Mouse (Mus musculus) limb, embryonic 14.5 days (tissue): Measurements from ENCODE around the gene Tango2. TPM values are rescaled to one million over a fixed set of nuclear protein-coding genes. Genes with fewer than 3 reads are reported as not detected.
A peak's percentile ranks its signal among the peaks of the same experiment; 100 is the strongest.

ENCODE experiments used
- ATAC-seq: fragments of 200-750 bp; cut with Nextera tagmentation; 2 replicates; pipeline ENCODE4 v1.8.0; 2017; ENCODE audit warnings: low read depth, moderate number of reproducible peaks, moderate TSS enrichment; ENCODE audit not compliant: low FRiP score
- DNase-seq: peaks from one replicate; pipeline ENCODE4 v3.0.0-alpha.2; 2015; ENCODE audit warnings: low spot score
- H3K27ac ChIP-seq: fragments of 300-500 bp; sonication (generic); replicated peaks from 2 replicates; pipeline ENCODE4 v1.5.1; 2014; ENCODE audit warnings: low read depth, mild to moderate bottlenecking, low read length, moderate library complexity, mixed read lengths
- H3K27me3 ChIP-seq: fragments of 300-500 bp; sonication (generic); 2 replicates; pipeline ENCODE4 v1.6.1; 2014; ENCODE audit warnings: low read length, mixed read lengths; ENCODE audit not compliant: control insufficient read depth, insufficient read depth
- H3K36me3 ChIP-seq: fragments of 300-500 bp; sonication (generic); 2 replicates; pipeline ENCODE4 v1.6.1; 2014; ENCODE audit warnings: mild to moderate bottlenecking, low read length, moderate library complexity, mixed read lengths; ENCODE audit not compliant: control insufficient read depth, insufficient read depth
- H3K4me1 ChIP-seq: fragments of 300-500 bp; sonication (generic); 2 replicates; pipeline ENCODE4 v1.6.1; 2014; ENCODE audit warnings: antibody characterized with exemption, low read length, mixed read lengths; ENCODE audit not compliant: control insufficient read depth, insufficient read depth
- H3K4me2 ChIP-seq: fragments of 300-500 bp; sonication (generic); replicated peaks from 2 replicates; pipeline ENCODE4 v1.6.1; 2014; ENCODE audit warnings: low read depth, mild to moderate bottlenecking, low read length, moderate library complexity; ENCODE audit not compliant: severe bottlenecking
- H3K4me3 ChIP-seq: fragments of 300-500 bp; sonication (generic); replicated peaks from 2 replicates; pipeline ENCODE4 v1.5.1; 2014; ENCODE audit warnings: low read length
- H3K9ac ChIP-seq: fragments of 300-500 bp; sonication (generic); 2 replicates; pipeline ENCODE4 v1.6.1; 2014; ENCODE audit warnings: mild to moderate bottlenecking, low read depth, low read length, moderate library complexity; ENCODE audit not compliant: severe bottlenecking
- H3K9me3 ChIP-seq: fragments of 300-500 bp; sonication (generic); 2 replicates; pipeline ENCODE4 v1.6.1; 2016; ENCODE audit warnings: low read length; ENCODE audit not compliant: control insufficient read depth
- POLR2A ChIP-seq: fragments of 200-500 bp; IDR thresholded peaks from 2 replicates; pipeline ENCODE4 v1.8.0; 2012; ENCODE audit warnings: inconsistent platforms, mild to moderate bottlenecking, moderate library complexity, borderline replicate concordance; ENCODE audit not compliant: insufficient read depth, insufficient read length; ENCODE audit errors: extremely low read depth
- WGBS: fragments of 180-500 bp; shearing (Covaris S2); extraction: QIAGEN DNeasy Blood & Tissue Kit; methylation state at CpG from one replicate; pipeline ENCODE4 v1.1.7; 2014; 5-methylcytosine and 5-hydroxymethylcytosine counted together
- microRNA counts: library from miRNA; unstranded; fragments of <30 nt; microRNA quantifications from one replicate; lab custom pipeline; 2016
- microRNA-seq: library from miRNA; unstranded; fragments of <30 nt; microRNA quantifications from one replicate; pipeline ENCODE4, GENCODE M21; 2016
- polyA plus RNA-seq, 2 experiments: library from polyadenylated mRNA; depleted of rRNA in 1 of 2; stranded (reverse) in 1 of 2; unstranded in 1 of 2; fragments of >200 nt; fragmentation: Nextera tagmentation in 1 of 2; extraction: Ambion mirVana in 1 of 2; gene quantifications; 2 replicates each; pipeline versions ENCODE4 v1.2.1 to v1.2.3; 2012 to 2014

Gene Tango2
- polyA plus RNA-seq, 2 experiments, result 24.0 to 25.2 TPM

DNA sequence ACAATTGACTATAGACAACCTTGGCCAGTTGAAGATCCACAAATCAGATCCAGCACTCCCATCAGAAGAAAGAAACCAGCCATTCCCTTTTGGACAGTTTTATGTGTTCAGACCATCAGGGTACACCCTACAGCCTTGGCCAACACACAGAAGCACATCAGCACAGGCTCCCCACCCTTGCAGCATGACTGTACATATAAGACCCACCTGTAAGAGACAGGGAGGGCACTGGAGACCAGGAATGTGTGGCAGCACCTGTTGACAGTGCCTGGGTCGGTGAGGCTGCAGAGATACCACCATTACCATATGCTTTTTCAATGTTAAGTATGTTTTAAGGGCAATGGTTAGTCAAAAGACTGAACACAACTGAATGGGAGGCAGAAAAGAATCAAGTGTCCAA, 94.0 kb downstream of the Tango2 start:
- Histone ChIP-seq H3K4me3 (no peak overlapping the region), H3K27me3 (no peaks in the 10 kb centered on the region), H3K36me3 (peaks cover 80% of the 10 kb centered on the region), H3K4me2 (no peak overlapping the region), H3K4me1 (peaks cover 16% of the 10 kb centered on the region; the same call in 1 of the 2 replicates), H3K9ac (no peak overlapping the region), H3K27ac (no peak overlapping the region), H3K9me3 (no peaks in the 10 kb centered on the region)
- no peak for TF ChIP-seq POLR2A
- DNase-seq (no peak), ATAC-seq (no peak)
- WGBS, result 82% methylated on average over 1 of the region's 1 CpGs

DNA sequence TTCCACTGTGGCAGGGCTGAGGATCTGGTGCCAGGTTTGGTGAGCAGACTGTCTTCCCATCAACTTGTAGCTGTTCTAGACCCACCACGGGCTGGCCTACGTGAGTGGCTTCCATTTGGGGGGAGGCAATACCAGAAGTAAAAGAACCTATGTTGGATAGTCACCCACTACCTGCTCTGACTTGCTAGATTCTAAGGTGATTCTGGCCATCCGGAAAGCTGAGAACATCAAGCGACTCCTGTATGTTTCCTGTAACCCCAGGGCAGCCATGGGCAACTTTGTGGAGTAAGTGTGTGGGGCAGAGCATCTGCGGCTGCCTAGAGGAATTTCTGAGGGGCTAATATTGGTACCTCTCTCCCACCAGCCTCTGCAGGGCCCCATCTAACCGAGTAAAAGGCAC, 95.2 kb downstream of the Tango2 start:
- H3K27ac ChIP-seq, result no peak overlapping the region
- H3K27me3 ChIP-seq, result no peaks in the 10 kb centered on the region
- no peak for DNase-seq
- no peak overlapping the region for H3K4me2 ChIP-seq
- no peak for TF ChIP-seq POLR2A
- H3K36me3 ChIP-seq, result peaks cover 70% of the 10 kb centered on the region
- peaks cover 16% of the 10 kb centered on the region; the same call in 1 of the 2 replicates for H3K4me1 ChIP-seq
- H3K9ac ChIP-seq, result no peak overlapping the region
- H3K9me3 ChIP-seq, result no peaks in the 10 kb centered on the region
- WGBS, result 82% methylated on average over 6 of the region's 6 CpGs
- H3K4me3 ChIP-seq, result no peak overlapping the region
- ATAC-seq, result no peak

DNA sequence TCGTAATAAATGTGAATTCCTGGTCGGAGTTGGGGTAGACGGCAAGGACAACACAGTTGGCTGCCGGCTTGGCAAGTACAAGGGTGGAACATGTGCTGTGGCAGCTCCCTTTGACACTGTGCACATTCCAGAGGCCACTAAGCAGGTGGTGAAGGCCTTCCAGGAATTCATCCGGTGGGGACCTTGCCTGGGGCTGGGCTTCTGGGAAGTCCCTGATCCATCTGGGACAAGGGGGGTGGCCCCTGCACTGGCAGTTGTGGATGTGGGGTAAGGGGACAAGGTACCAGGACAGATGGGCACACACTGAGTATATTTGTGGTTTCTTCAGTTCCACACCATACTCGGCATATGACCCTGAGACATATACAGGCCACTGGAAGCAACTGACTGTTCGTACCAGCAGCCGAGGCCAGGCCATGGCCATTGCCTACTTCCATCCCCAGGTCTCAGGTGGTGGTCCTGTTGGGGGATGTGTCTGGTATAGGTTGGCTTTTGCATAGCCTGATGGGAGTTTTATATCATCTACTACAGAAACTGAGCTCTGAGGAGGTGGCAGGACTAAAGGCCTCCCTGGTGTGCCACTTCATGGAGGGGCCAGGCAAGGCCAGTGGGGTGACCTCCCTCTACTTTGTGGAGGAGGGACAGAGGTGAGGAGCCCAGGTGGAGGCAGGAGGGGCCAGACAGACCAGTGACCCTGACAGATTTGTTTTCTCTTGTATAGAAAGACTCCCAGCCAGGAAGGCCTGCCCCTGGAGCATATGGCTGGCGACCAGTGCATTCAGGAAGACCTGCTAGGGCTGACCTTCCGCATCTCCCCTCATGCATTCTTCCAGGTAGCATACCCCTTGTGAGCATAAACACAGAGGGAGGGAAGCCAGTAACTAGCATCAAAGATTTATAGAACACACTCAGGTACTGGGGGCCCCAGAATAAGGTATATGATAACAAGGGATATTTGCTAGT, 96.8 kb downstream of the Tango2 start:
- WGBS, result 66% methylated on average over 10 of the region's 10 CpGs

More for the DNA sequence above, 96.8 kb downstream of the Tango2 start:
- TF ChIP-seq POLR2A, result no peak
- Histone ChIP-seq H3K4me2 (peak overlapping the region; percentile 85), H3K27me3 (no peaks in the 10 kb centered on the region), H3K4me3 (peak overlapping the region; percentile 87; the same call in 1 of the 2 replicates), H3K4me1 (peaks cover 28% of the 10 kb centered on the region), H3K9me3 (no peaks in the 10 kb centered on the region), H3K36me3 (peaks cover 65% of the 10 kb centered on the region), H3K27ac (no peak overlapping the region), H3K9ac (peak overlapping the region; percentile 90)
- ATAC-seq, result no peak
- no peak for DNase-seq

MicroRNAs encoded within 50 kb of the gene (microRNA counts, 519-probe panel; counts per million panel counts)
- 2,152 counts per million, percentile 33 among the panel's probes with 10 or more counts for microRNA mmu-miR-1306 (lab: Ali Mortazavi, UCI)
- microRNA mmu-miR-185 (lab: Ali Mortazavi, UCI), result 2,764 counts per million, percentile 49 among the panel's probes with 10 or more counts

Small RNA genes lying within 50 kb of the gene (microRNA-seq; reads per million reads assigned to microRNA genes)
- gene Gm24572, result 1.4 reads per million
- not detected for gene Gm26219
- gene Mir1306, result 161 reads per million, percentile 52 among the genes with 10 or more reads in this experiment
- 207 reads per million, percentile 55 among the genes with 10 or more reads in this experiment for gene Mir185

Other genes starting within 250 kb of the Tango2 start
- gene Rtn4r, start 220.5 kb downstream of the Tango2 start, polyA plus RNA-seq (2012; rRNA removed), result 17.3 and 25.0 TPM in 2 replicates
- 7.6 and 8.7 TPM in 2 replicates for gene Rtn4r, start 220.5 kb downstream of the Tango2 start, polyA plus RNA-seq (2014; fragmentation: Nextera tagmentation; extraction: Ambion mirVana)
- not detected in 2 replicates for gene Ccdc188, start 130.2 kb downstream of the Tango2 start, polyA plus RNA-seq (2012; rRNA removed)
- not detected in 2 replicates for gene Ccdc188, start 130.2 kb downstream of the Tango2 start, polyA plus RNA-seq (2014; fragmentation: Nextera tagmentation; extraction: Ambion mirVana)
- 68.2 and 103 TPM in 2 replicates for gene Zdhhc8, start 113.0 kb downstream of the Tango2 start, polyA plus RNA-seq (2012; rRNA removed)
- gene Zdhhc8, start 113.0 kb downstream of the Tango2 start, polyA plus RNA-seq (2014; fragmentation: Nextera tagmentation; extraction: Ambion mirVana), result 23.1 and 25.3 TPM in 2 replicates
- gene Trmt2a, start 99.4 kb downstream of the Tango2 start, polyA plus RNA-seq (2012; rRNA removed), result 108 and 117 TPM in 2 replicates
- 83.6 and 87.2 TPM in 2 replicates for gene Trmt2a, start 99.4 kb downstream of the Tango2 start, polyA plus RNA-seq (2014; fragmentation: Nextera tagmentation; extraction: Ambion mirVana)
- 164 and 276 TPM in 2 replicates for gene Ranbp1, start 99.4 kb downstream of the Tango2 start, polyA plus RNA-seq (2012; rRNA removed)
- 524 and 542 TPM in 2 replicates for gene Ranbp1, start 99.4 kb downstream of the Tango2 start, polyA plus RNA-seq (2014; fragmentation: Nextera tagmentation; extraction: Ambion mirVana)
- 0.53 TPM in 1 of 2 replicates, not detected in the other for gene Gm49776, start 89.8 kb downstream of the Tango2 start, polyA plus RNA-seq (2012; rRNA removed)
- 3.4 TPM in 1 of 2 replicates, not detected in the other for gene Gm49776, start 89.8 kb downstream of the Tango2 start, polyA plus RNA-seq (2014; fragmentation: Nextera tagmentation; extraction: Ambion mirVana)
- gene Dgcr8, start 58.9 kb downstream of the Tango2 start, polyA plus RNA-seq (2012; rRNA removed), result 79.7 and 82.6 TPM in 2 replicates
- 35.0 and 39.1 TPM in 2 replicates for gene Dgcr8, start 58.9 kb downstream of the Tango2 start, polyA plus RNA-seq (2014; fragmentation: Nextera tagmentation; extraction: Ambion mirVana)
- gene Arvcf, start 79 bp upstream of the Tango2 start, polyA plus RNA-seq (2012; rRNA removed), result 33.6 and 42.9 TPM in 2 replicates
- 18.9 and 23.4 TPM in 2 replicates for gene Arvcf, start 79 bp upstream of the Tango2 start, polyA plus RNA-seq (2014; fragmentation: Nextera tagmentation; extraction: Ambion mirVana)
- 13.4 and 14.1 TPM in 2 replicates for gene Txnrd2, start 78.3 kb upstream of the Tango2 start, polyA plus RNA-seq (2012; rRNA removed)
- gene Txnrd2, start 78.3 kb upstream of the Tango2 start, polyA plus RNA-seq (2014; fragmentation: Nextera tagmentation; extraction: Ambion mirVana), result 13.6 and 18.4 TPM in 2 replicates
- 84.5 and 110 TPM in 2 replicates for gene Comt, start 78.7 kb upstream of the Tango2 start, polyA plus RNA-seq (2012; rRNA removed)
- 82.4 and 92.3 TPM in 2 replicates for gene Comt, start 78.7 kb upstream of the Tango2 start, polyA plus RNA-seq (2014; fragmentation: Nextera tagmentation; extraction: Ambion mirVana)
- 16.1 and 19.0 TPM in 2 replicates for gene Gnb1l, start 150.6 kb upstream of the Tango2 start, polyA plus RNA-seq (2012; rRNA removed)
- gene Gnb1l, start 150.6 kb upstream of the Tango2 start, polyA plus RNA-seq (2014; fragmentation: Nextera tagmentation; extraction: Ambion mirVana), result 20.2 and 23.2 TPM in 2 replicates
- gene Rtl10, start 150.8 kb upstream of the Tango2 start, polyA plus RNA-seq (2012; rRNA removed), result 16.6 and 22.0 TPM in 2 replicates
- gene Rtl10, start 150.8 kb upstream of the Tango2 start, polyA plus RNA-seq (2014; fragmentation: Nextera tagmentation; extraction: Ambion mirVana), result 4.3 and 4.5 TPM in 2 replicates
- 12.1 and 16.0 TPM in 2 replicates for gene Tbx1, start 242.6 kb upstream of the Tango2 start, polyA plus RNA-seq (2012; rRNA removed)
- 8.0 and 8.7 TPM in 2 replicates for gene Tbx1, start 242.6 kb upstream of the Tango2 start, polyA plus RNA-seq (2014; fragmentation: Nextera tagmentation; extraction: Ambion mirVana)